Mouse (Mus musculus) forebrain, embryonic 12.5 days (tissue): ENCODE results near the gene Gtf3c3. TPM values are rescaled to one million over a fixed set of nuclear protein-coding genes. Genes with fewer than 3 reads are reported as not detected.
A peak's percentile ranks its signal among the peaks of the same experiment; 100 is the strongest.

Experiments used
- ATAC-seq: fragments of 200-750 bp; cut with Nextera tagmentation; 2 replicates; pipeline ENCODE4 v1.8.0; 2017; ENCODE audit warnings: moderate TSS enrichment; ENCODE audit not compliant: low FRiP score
- H3K27ac ChIP-seq: fragments of 300-500 bp; sonication (generic); 2 replicates; pipeline ENCODE4 v1.5.1; 2016; ENCODE audit warnings: mild to moderate bottlenecking
- H3K27me3 ChIP-seq: fragments of 300-500 bp; sonication (generic); 2 replicates; pipeline ENCODE4 v1.6.1; 2016; ENCODE audit warnings: mild to moderate bottlenecking
- H3K36me3 ChIP-seq: fragments of 300-500 bp; sonication (generic); replicated peaks from 2 replicates; pipeline ENCODE4 v1.6.1; 2016; ENCODE audit warnings: mild to moderate bottlenecking
- H3K4me1 ChIP-seq: fragments of 300-500 bp; sonication (generic); 2 replicates; pipeline ENCODE4 v1.6.1; 2016
- H3K4me2 ChIP-seq: fragments of 300-500 bp; sonication (generic); 2 replicates; pipeline ENCODE4 v1.6.1; 2016; ENCODE audit warnings: mild to moderate bottlenecking, moderate library complexity
- H3K4me3 ChIP-seq: fragments of 300-500 bp; sonication (generic); replicated peaks from 2 replicates; pipeline ENCODE4 v1.5.1; 2016; ENCODE audit warnings: mild to moderate bottlenecking
- H3K9ac ChIP-seq: fragments of 300-500 bp; sonication (generic); 2 replicates; pipeline ENCODE4 v1.6.1; 2016; ENCODE audit warnings: mild to moderate bottlenecking
- H3K9me3 ChIP-seq: fragments of 300-500 bp; sonication (generic); 2 replicates; pipeline ENCODE4 v1.6.1; 2016
- WGBS: fragments of 180-500 bp; shearing (Covaris S2); methylation state at CpG from one replicate; pipeline ENCODE4 v1.1.7; 2016; 5-methylcytosine and 5-hydroxymethylcytosine counted together
- polyA plus RNA-seq: library from polyadenylated mRNA; unstranded; fragments of >200 nt; fragmentation: Nextera tagmentation; extraction: Ambion mirVana; gene quantifications from 2 replicates; pipeline ENCODE4 v1.2.1, GENCODE M21; 2016

The Gtf3c3 gene
- polyA plus RNA-seq = 32.7 and 33.5 TPM in 2 replicates

DNA sequence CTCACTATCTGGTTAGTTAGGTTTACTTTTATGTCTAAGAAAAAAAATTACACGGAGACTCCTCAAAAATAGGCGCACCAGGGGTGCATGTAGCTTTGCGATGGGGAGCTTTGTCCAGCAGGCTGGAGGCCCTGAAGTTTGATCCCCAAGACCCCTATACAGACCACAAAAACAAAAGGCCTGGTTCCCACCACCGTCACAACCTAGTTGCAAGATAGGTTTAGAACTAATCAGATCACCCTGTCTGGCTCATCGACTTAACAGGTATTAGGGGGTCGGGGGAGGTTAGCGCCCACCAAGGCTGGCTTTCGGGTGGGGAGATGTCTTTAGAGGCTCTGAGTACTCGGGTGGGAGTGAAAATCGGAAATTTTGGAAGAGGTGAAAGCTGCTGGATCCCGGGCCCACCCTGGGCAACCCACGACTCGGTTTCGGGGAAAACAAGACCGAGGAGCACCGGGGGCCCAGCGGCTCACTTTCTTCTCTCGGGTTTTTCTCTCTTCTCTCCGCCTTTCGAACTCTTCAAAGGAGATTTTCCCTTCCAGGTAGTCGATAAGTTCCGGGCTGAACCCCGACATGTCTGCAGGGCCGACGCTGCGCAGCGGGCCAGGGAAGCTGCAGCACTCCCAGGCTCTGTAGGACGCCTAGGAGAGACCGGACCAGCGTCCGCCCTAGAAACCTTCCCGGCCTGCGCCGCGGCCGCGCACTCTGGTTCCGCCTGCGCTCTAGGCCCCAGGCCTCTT lies at the start of gene Gtf3c3:
Gtf3c3 (minus strand) TSS at position 632 of the 740 bp plus-strand sequence.
- Histone ChIP-seq H3K9ac (peak within 1 kb of the TSS; percentile 79), H3K4me2 (peak within 1 kb of the TSS; percentile 76), H3K9me3 (no peaks in the 10 kb centered on the region), H3K4me1 (peaks cover 18% of the 10 kb centered on the region), H3K36me3 (peaks cover 3% of the 10 kb centered on the region; the same call in 1 of the 2 replicates), H3K4me3 (peak within 1 kb of the TSS; percentile 71), H3K27ac (no peak within 1 kb of the TSS), H3K27me3 (no peaks in the 10 kb centered on the region)
- ATAC-seq = peak; percentile 97
- 4% methylated on average over 39 of the region's 39 CpGs for WGBS

DNA sequence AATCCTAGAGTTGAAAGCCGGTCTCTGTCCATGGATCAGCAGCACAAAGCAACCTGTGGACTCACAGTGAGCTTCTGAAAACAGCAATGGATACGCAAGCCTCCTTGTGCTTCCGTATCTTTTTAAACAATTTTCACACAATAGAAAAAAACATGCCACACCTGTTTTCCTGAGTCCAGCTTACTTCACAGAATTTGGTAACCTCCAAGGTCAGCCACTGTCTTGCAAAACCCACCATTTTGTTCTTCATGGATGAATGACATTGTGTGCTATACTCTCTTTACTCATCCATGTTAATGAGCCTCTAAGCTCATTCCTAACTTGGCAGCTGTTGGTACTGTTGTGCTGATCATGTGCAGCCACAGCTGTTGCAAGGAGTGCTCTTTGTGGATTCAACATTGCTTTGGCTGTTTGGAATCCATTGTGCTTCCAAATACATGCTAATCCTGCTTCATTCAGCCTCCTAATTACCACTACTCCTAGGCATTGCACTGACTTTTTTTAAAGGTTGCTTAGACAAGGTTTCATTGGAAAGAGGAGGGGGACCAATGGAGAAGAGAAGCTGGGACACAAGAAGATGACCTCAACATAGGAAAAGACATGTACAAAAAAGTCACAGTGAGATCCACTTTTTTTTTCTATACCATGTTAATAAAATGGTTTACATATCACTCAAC lies 46.1 kb upstream of the Gtf3c3 start:
- no peaks in the 10 kb centered on the region for H3K27me3 ChIP-seq
- H3K4me3 ChIP-seq = no peak overlapping the region
- 0 out of 2 replicates have a peak, but pooled peaks cover 3% of the 10 kb centered on the region for H3K4me1 ChIP-seq
- peak; percentile 73; the same call in 1 of the 2 replicates for ATAC-seq
- no peak overlapping the region for H3K27ac ChIP-seq
- H3K9ac ChIP-seq = no peak overlapping the region
- WGBS = 64% methylated on average over 3 of the region's 3 CpGs
- no peak overlapping the region for H3K4me2 ChIP-seq
- no peaks in the 10 kb centered on the region for H3K9me3 ChIP-seq
- peaks cover 47% of the 10 kb centered on the region for H3K36me3 ChIP-seq

DNA sequence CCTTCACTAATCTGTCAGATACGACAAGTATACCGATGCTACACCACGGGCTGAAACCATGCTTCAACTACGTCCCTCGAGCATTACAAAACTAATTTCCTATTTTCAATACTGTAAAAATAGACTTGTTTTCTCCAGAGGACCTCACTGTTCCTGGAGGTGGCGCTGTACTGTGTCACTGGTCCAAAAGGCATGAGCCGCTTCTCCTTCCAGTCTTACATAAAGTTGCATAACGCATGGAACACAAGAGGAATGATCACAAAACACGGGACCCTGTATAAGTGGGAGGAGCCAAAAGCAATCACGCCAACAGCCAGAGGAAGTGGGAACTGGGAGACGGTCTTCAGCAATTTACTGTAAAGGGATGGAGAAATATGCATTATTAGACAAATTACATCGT lies 41.7 kb upstream of the Gtf3c3 start:
- 0 out of 2 replicates have a peak, but pooled peaks cover 3% of the 10 kb centered on the region for H3K4me1 ChIP-seq
- ATAC-seq = no peak
- 95% methylated on average over 12 of the region's 12 CpGs for WGBS
- 0 out of 2 replicates have a peak, but pooled peaks cover 2% of the 10 kb centered on the region for H3K9me3 ChIP-seq
- H3K4me2 ChIP-seq = no peak overlapping the region
- H3K9ac ChIP-seq = no peak overlapping the region
- no peaks in the 10 kb centered on the region for H3K27me3 ChIP-seq
- H3K27ac ChIP-seq = no peak overlapping the region
- peaks cover 34% of the 10 kb centered on the region for H3K36me3 ChIP-seq
- no peak overlapping the region for H3K4me3 ChIP-seq

DNA sequence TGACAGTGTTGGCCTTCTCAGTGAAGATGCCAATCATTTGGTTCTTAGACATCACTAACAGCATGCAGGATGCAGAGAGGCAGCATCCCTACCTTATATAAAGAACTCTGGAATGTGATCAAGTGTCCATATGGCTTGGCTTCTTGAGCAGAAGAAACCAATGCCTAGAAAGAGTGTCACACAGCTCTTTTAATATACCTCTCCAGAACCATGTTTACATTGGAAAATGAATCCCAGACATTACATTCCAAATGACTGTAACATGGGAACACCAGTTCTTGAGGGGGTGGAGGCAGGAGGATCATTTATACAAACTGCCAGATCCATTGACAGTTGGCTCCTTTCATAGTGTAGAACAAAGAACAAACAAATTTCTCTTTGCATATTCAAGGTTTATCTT lies 29.9 kb upstream of the Gtf3c3 start:
- Histone ChIP-seq H3K9ac (no peak overlapping the region), H3K27me3 (no peaks in the 10 kb centered on the region), H3K27ac (no peak overlapping the region), H3K4me3 (no peak overlapping the region), H3K4me1 (no peaks in the 10 kb centered on the region), H3K36me3 (no peaks in the 10 kb centered on the region), H3K9me3 (no peaks in the 10 kb centered on the region), H3K4me2 (no peak overlapping the region)
- ATAC-seq = no peak

DNA sequence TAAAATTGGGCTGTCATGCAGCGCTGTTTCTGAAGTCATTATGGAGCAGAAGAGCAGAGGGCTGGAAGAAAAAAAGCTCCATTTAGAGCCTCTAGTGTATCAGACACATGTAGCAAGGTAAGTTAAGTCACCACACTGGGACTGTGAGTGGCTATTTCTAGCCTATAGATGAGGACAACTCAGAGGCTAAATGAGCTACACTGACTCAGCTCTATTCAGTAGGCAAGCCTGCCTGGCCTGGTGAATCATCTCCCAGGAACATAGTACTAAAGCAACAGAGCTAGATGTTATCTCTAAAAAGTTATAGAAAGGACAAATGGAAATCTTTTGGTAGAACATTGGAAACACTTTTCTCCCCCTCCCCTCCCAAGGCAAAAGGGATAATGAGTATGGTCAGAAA lies 28.6 kb upstream of the Gtf3c3 start:
- no peak overlapping the region for H3K4me2 ChIP-seq
- no peak for ATAC-seq
- H3K4me3 ChIP-seq = no peak overlapping the region
- no peaks in the 10 kb centered on the region for H3K36me3 ChIP-seq
- no peak overlapping the region for H3K27ac ChIP-seq
- no peaks in the 10 kb centered on the region for H3K4me1 ChIP-seq
- H3K9me3 ChIP-seq = no peaks in the 10 kb centered on the region
- WGBS = 91% methylated on average over 1 of the region's 1 CpGs
- no peaks in the 10 kb centered on the region for H3K27me3 ChIP-seq
- H3K9ac ChIP-seq = no peak overlapping the region

DNA sequence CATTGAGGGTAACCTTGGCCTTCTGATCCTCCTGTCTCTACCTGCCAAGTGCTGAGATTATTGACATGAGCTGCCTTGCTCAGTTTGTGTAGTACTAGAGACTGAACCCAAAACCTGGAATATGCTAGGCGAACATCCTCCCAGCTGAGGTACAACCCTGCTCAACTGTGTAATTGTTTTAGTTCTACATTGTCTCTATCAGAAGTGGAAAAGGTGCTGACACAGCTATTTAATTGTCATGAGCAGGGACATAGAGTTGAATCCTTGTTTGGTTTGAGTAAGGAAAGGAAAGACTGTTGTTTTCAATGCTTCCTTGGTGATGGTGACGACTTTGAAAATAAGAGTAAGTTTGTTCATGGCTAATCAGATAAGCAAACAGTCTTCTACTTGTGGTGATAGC lies 13.3 kb upstream of the Gtf3c3 start:
- Histone ChIP-seq H3K27ac (no peak overlapping the region), H3K4me1 (no peaks in the 10 kb centered on the region), H3K36me3 (no peaks in the 10 kb centered on the region), H3K27me3 (0 out of 2 replicates have a peak, but pooled peaks cover 4% of the 10 kb centered on the region), H3K4me2 (no peak overlapping the region), H3K9me3 (no peaks in the 10 kb centered on the region), H3K9ac (no peak overlapping the region), H3K4me3 (no peak overlapping the region)
- 91% methylated on average over 2 of the region's 2 CpGs for WGBS
- ATAC-seq = no peak

DNA sequence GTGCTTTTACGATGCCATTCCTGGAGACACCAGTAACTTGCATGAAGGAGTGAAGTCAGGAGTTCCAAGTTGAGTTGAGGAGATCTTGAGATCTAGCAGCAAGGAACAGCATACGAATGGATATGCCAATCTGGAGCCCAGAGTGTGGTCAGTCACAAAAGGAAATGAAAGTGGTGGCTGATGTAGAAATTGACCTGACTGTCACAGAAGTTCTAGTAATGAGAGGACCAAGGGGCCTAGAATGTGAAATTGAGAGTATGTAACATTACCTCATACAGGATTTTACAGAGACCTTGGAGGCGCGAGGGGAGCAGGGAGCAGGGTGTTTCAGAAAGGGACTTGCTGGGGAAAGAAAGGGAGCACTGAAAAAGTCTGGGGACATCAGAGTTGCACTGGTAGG lies 10.1 kb upstream of the Gtf3c3 start:
- no peaks in the 10 kb centered on the region for H3K36me3 ChIP-seq
- no peak overlapping the region for H3K4me3 ChIP-seq
- H3K9ac ChIP-seq = no peak overlapping the region
- ATAC-seq = no peak
- 0 out of 2 replicates have a peak, but pooled peaks cover 6% of the 10 kb centered on the region for H3K27me3 ChIP-seq
- H3K27ac ChIP-seq = no peak overlapping the region
- H3K9me3 ChIP-seq = no peaks in the 10 kb centered on the region
- no peaks in the 10 kb centered on the region for H3K4me1 ChIP-seq
- 78% methylated on average over 4 of the region's 4 CpGs for WGBS
- no peak overlapping the region for H3K4me2 ChIP-seq

DNA sequence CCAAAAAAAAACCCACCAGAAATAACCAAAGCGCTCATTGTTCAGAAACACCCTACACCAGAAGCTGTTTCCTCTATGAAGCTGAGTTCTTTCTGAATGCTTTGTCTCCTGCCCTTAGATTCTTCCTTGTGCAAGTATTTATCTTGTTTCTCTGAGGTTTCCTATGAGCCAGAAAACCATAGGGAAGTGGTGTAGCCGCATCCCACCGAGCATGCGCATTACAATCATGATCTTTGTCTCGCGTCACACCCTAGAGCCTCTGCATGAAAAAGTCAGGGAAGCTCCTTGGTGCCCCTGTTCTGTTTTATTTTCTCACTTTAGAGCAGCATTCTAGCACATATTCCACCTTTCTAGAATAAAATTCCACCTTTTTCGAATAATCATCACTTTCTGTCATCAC lies 4.9 kb upstream of the Gtf3c3 start:
- no peak overlapping the region for H3K27ac ChIP-seq
- H3K9ac ChIP-seq = no peak overlapping the region
- WGBS = 55% methylated on average over 7 of the region's 7 CpGs
- H3K36me3 ChIP-seq = no peaks in the 10 kb centered on the region
- 0 out of 2 replicates have a peak, but pooled peaks cover 5% of the 10 kb centered on the region for H3K27me3 ChIP-seq
- no peak overlapping the region for H3K4me2 ChIP-seq
- H3K4me3 ChIP-seq = no peak overlapping the region
- no peaks in the 10 kb centered on the region for H3K9me3 ChIP-seq
- H3K4me1 ChIP-seq = peaks cover 4% of the 10 kb centered on the region; the same call in 1 of the 2 replicates
- ATAC-seq = no peak

DNA sequence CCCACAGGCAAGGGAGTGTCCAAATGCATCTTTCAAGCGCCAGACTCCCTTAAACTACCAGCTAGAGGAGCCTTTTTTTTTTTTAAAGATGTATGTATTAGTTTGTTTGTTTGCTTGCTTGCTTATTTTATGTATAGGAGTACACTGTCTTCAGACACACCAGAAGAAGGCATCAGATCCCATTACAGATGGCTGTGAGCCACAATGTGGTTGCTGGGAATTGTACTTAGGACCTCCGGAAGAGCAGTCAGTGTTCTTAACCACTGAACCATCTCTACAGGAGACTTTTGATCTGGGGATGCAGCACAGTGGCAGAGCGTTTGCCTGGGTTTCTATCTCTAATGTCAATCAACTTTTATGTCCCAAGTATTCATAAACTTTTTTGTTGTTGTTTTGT lies 307 bp upstream of the Gtf3c3 start:
- peaks cover 18% of the 10 kb centered on the region for H3K4me1 ChIP-seq
- WGBS = 45% methylated on average over 3 of the region's 3 CpGs
- peak overlapping the region; percentile 71 for H3K4me3 ChIP-seq
- peak overlapping the region; percentile 79; the same call in 1 of the 2 replicates for H3K9ac ChIP-seq
- H3K9me3 ChIP-seq = no peaks in the 10 kb centered on the region
- no peaks in the 10 kb centered on the region for H3K36me3 ChIP-seq
- H3K27ac ChIP-seq = no peak overlapping the region
- no peaks in the 10 kb centered on the region for H3K27me3 ChIP-seq
- peak; percentile 7; the same call in 1 of the 2 replicates for ATAC-seq
- H3K4me2 ChIP-seq = peak overlapping the region; percentile 76

DNA sequence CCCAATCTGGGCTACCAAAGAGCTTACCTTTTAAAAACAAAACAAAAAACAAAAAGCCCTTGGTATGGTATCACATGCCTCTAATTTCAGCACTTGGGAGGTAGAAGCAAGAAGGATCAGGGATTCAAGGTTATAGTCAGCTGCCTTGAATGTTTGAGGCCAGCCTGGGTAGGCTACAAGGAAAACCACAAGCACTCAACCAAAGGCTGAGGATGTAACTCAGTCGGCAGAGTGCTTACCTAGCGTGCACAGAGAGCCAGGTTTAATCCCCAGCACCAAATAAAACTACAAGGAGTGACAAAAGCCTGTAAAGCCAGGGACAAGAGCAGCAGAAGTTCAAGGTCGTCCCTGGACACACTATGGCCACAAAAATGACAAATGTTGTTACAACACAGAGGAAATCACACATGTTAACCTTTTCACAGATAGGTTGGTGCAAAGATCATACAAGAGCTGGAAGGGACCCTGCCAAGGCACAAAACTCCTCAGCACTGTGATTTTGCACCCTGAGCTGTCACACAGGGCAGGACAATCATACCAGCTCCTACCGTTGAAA lies 16.5 kb downstream of the Gtf3c3 start:
- Histone ChIP-seq H3K4me1 (no peaks in the 10 kb centered on the region), H3K27me3 (no peaks in the 10 kb centered on the region), H3K4me3 (no peak overlapping the region), H3K9ac (no peak overlapping the region), H3K4me2 (no peak overlapping the region), H3K9me3 (no peaks in the 10 kb centered on the region), H3K27ac (no peak overlapping the region), H3K36me3 (peaks cover 72% of the 10 kb centered on the region)
- WGBS = 92% methylated on average over 4 of the region's 4 CpGs
- no peak for ATAC-seq

DNA sequence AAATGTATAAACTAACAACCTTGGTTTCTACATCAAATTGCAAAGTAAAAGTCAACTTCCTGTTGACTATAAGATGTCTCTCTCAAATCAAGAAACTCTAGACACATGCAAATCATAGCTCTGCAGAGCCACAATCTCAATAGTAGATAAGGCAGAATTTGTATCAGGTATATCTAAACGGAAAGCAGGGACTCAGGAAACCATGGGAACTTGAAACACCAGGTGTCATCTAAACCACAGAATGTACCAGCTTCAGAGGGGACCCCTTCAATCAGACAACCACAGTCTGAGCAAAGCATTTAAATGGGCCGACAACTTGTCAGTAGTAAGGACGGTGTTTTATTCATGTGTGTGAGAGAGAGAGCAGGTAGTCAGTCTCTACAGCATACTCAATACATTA lies 17.1 kb downstream of the Gtf3c3 start:
- H3K4me1 ChIP-seq = no peaks in the 10 kb centered on the region
- ATAC-seq = no peak
- no peaks in the 10 kb centered on the region for H3K9me3 ChIP-seq
- no peaks in the 10 kb centered on the region for H3K27me3 ChIP-seq
- H3K4me3 ChIP-seq = no peak overlapping the region
- no peak overlapping the region for H3K27ac ChIP-seq
- WGBS = 94% methylated on average over 3 of the region's 3 CpGs
- H3K4me2 ChIP-seq = no peak overlapping the region
- peaks cover 68% of the 10 kb centered on the region for H3K36me3 ChIP-seq
- no peak overlapping the region for H3K9ac ChIP-seq

DNA sequence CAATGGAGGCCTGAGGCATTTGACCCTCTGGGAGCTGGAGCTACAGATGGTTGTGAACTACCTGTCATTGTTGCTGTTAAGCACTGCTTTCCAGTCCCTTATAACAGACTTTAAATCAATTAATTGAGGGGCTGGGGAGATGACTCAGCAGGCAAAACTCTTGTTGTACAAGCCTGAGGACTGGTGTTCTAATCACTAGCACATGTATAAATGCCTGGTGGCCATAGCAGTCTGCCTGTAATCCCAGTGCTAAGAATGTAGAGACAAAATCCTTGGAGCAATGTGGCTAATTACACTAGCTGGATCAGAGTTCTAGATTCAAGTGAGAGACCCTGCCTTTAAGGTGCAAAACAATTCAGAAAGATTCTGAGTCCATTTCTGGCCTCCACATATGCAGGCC lies 36.0 kb downstream of the Gtf3c3 start:
- ATAC-seq = no peak
- Histone ChIP-seq H3K9me3 (no peaks in the 10 kb centered on the region), H3K4me1 (no peaks in the 10 kb centered on the region), H3K9ac (no peak overlapping the region), H3K27ac (no peak overlapping the region), H3K27me3 (no peaks in the 10 kb centered on the region), H3K36me3 (peaks cover 56% of the 10 kb centered on the region), H3K4me3 (no peak overlapping the region), H3K4me2 (no peak overlapping the region)
